Mouse (Mus musculus) gastrocnemius, postnatal 4 days (tissue): ENCODE data around the gene Ppa2. TPM values are rescaled to one million over a fixed set of nuclear protein-coding genes. Genes with fewer than 3 reads are reported as not detected.

Experiments used
- DNase-seq, 2 experiments: peaks; one replicate each; pipeline ENCODE4 v3.0.0; 2021 to 2022; ENCODE audit warnings: low spot score in 2 of 2, mixed read lengths in 2 of 2
- long read RNA-seq, 2 experiments: library from polyadenylated mRNA; stranded (forward); transcript quantifications; one replicate each; pipeline ENCODE4 v2.0.0; 2021
- total RNA-seq, 2 experiments: library from RNA; stranded (reverse); gene quantifications; 2 replicates each; pipeline ENCODE4 v1.2.3; 2021

Ppa2 gene
- total RNA-seq: 10 to 100 TPM; 48.4 to 56.0 TPM
- long read RNA-seq, experiment 1, transcript Ppa2-201 (12 exons, 1,226 nt): major isoform, 55 of 64 reads
- long read RNA-seq, experiment 1, partial matches to known transcripts: 0 of 64 reads
- long read RNA-seq, experiment 1, other reads (novel, unspliced or antisense): 7 of 64 reads
- long read RNA-seq, experiment 2, transcript Ppa2-201 (12 exons, 1,226 nt): major isoform, 50 of 59 reads
- long read RNA-seq, experiment 2, partial matches to known transcripts: 1 of 59 reads
- long read RNA-seq, experiment 2, other reads (novel, unspliced or antisense): 7 of 59 reads

- DNase-seq: peak; percentile 65 to 83
Measured at GRCm38 (mm10) chr3:133309954-133310808, at the start of gene Ppa2. TSS of gene Ppa2 (plus strand) at chr3:133310110.

DNA sequence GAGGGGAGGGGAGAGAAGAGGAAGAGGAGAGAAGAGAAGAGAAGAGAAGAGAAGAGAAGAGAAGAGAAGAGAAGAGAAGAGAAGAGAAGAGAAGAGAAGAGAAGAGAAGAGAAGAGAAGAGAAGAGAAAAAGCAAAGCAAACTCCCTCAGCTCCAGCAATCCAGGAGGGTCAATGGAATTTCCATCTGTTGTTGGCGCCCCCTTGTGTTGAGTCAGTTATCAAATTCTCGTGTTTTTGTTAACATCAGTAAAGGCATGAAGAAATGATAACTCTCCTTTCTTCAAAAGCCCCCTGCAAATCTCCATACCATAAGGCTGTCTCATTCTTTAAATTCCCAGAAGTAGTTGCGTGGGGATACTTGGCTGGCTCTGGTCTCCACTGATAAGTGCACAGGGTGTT, 38.0 kb upstream of the Ppa2 start:
- peak; percentile 47 to 71 for DNase-seq

DNA sequence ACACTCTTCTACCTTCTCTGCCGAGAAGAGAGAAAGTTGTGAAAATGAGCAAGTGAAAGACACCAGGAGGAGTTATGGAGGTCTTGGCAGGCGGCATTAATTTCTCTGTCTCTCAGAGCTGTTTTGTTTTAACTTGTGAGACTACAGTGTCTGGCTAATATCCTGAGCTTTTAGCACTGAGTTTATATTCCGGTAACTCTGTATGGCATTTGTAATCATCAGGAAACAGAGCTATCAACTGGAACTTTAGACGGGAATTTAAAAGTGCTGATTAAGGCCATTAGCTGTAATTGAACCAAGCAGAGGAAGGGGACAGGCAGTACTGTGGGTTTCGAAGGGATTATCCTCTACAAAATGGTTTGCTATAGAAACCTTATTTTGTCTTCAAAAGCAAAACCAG, 25.3 kb upstream of the Ppa2 start:
- no peak for DNase-seq

GRCm38 (mm10) chr3:133288795-133289194, 21.1 kb upstream of the Ppa2 start:
- no peak for DNase-seq

DNA sequence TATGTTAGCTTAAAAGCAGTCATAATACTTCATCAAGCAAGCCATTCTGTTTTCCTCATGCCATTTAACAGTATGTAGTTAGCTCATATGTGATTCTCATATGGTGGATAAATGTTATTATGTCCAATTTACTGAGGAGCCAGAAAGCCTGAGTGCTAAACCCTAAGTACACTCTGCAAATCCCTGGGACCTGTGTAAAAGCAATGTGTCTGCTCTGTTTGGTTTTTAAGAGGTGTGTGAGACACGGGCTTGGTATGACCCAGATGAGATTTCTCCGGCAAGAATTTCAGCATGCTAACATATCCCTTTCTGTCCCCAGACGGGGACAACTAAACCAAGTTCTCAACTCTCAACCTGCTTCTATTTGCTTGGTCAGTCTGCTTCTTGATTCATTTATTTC, 5.6 kb upstream of the Ppa2 start:
- DNase-seq: no peak

DNA sequence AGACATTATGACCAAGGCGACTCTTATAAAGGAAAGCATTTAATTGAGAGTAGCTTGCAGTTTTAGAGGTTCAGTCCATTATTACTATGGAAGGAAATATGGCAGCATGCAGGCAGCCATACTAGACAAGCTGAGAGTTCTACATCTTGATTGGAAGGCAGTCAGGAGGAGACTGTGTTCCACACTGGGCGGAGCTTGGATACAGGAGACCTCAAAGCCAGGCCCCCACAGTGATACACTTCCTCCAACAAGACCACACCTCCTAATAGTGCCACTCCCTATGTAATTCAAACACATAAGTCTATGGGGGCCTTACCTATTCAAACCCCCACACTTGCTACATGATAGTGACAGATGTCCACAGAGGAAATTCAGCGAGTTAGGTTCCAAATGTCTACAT, 1.5 kb upstream of the Ppa2 start:
- DNase-seq: no peak

DNA sequence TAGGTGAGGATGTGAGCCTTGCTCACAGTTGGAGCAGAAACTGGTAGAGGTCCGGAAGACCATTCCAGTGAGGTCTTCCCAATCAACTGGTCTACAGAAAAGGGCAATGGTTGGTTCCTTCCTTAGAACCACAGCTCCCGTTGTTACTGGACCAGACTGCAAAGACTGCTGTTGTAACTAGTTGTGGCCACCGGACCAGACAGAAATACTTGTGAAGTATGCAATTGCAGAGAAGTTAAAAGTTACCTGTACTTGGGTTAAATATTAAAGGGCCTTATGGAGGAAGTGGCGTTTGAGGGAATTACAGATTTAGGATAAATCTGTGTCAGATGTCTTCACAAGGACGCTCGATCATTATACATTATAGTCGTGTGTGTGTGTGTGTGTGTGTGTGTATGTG, 551 bp upstream of the Ppa2 start:
- no peak for DNase-seq

GRCm38 (mm10) chr3:133310809-133311179, 884 bp downstream of the Ppa2 start:
- peak in 1 of 2 experiments; percentile 22 for DNase-seq

DNA sequence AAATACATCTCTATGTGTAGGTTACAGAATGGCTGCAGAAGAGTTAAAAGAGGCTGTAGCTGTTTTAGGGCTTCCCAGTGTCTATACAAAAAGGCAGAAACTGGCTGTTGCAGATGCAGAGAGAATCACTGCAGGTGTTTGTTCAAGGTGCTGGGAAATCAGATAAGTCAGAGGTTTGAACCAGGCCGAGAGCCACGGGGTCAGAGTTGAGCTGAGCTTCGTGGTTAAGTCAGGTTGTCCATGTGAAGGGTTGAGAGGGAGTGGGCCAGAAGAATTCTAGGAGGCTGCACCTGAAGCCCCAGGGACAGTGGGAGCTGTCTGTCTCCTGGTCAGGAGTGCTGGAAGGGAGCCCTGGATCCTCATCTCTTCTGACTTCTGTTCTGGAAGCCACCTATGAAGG, 2.4 kb downstream of the Ppa2 start:
- DNase-seq: no peak

DNA sequence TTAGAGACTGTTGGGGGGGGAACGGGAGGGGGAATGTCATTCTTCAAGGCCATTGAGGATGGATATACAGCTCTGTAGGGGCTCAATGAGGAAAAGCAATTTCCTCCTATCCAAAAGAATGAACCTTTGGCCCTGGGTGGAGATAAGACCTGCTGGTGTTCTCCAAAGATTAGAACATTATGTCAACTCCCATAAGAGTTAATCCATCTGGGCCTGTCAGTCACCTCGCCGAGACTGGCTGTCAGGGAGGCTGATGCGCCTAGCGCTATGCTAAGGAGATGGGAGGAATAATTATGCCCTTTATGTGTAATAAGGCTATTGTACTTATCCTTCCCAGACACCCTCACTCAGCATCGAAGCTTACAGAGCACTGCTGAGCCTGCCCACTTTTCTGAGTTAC, 2.9 kb downstream of the Ppa2 start:
- no peak for DNase-seq

DNA sequence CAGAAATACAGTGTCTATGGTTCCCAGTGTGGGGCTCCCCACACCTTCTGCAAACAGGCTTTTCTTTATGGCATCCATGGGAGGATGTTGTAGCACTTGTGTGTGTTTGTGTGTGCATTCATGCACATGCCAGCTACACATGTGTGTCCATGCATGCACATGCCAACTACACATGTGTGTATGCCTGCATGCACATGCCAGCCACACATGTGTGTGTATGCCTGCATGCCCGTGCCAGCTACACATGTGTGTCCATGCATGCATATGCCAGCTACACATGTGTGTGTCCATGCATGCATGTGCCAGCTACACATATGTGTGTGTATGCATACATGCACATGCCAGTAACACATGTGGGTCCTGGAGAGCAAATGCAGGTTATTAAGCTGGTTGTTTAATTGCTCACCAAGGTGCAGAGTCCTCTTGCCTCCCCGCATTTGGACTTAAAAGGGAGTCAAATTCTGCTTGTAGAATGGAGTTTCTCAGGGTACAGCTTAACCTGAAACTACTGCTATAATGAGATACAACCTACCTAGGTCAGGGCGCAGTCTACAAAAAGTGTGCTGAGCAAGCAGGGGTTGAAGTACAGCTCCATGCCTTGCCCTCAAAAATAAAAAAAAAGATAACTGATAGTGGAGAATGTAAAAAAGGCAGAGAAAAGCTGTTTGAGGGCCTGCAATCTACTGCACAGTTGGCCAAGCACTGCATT, 3.7 kb downstream of the Ppa2 start:
- no peak for DNase-seq

DNA sequence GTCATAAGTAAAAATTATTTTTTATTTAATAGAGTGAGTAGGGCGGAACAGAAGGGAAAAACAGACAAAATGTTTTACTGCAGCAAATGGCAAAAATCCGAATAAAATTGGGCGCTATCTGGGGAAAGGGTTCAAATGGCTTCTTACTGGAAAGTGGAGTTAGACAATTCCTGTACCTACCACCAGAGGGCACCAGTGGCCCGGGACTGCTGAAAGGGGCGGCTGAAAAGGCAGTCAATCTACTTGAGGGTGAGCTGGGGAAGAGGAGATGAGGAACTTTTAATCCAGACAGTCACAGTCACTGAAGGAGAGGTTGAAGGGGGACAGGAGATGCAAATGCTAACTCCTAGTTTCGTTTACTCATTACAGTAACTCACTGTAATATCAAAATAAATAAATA, 4.6 kb downstream of the Ppa2 start:
- DNase-seq: peak; percentile 69 to 74

DNA sequence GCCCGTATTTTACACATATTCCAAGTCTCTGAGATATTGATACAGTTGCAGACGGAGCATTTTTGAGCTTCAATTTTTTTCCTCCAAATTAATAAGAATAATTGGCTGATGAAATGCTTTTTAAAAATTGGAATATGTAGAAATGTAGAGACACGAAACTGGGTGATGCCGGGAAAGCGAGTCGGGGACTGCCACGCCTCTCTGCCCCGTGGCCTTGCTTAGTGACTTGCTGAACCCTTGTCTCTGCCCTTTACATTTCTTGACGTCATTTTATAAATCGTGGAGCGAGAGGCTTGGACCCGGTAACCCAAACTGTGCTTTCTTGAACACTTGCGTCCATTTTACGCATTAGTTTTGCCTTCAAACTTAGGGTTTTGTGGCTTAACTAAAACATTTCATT, 5.1 kb downstream of the Ppa2 start:
- no peak for DNase-seq

DNA sequence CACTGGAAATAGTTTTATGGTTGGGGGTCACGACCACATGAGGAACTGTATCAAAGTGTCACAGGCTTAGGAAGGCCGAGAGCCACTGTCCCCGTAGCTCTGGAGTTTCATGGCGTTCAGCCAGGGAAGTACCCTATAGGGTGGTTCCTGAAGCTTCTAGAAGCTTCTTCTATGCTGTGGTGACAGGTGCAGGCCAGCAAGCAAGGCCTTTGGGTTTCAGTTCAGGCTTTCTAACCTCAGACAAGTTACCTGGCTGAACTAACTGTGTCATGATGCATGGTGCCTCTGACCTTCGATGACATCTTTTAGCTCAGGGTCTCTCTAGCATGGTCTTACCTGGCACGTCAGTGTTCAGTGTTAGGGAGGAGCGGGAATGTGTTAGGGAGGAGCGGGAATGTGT, 5.7 kb downstream of the Ppa2 start:
- DNase-seq: no peak

DNA sequence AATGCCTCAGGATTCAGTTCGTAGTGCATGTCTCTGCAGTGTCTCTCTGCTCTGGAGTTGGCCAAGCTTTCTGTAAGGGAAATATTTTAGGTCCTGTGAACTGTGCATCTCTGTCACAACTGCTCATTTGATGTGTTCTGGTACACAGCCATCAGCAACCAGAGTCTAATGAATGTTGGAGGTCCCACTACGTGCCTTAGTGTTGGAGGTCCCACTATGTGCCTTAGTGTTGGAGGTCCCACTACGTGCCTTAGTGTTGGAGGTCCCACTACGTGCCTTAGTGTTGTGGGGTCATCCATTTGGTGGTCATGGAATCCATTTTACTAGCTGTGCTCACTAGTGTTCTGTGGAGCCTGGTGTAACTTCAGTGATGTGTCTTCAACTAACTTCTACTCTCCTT, 7.9 kb downstream of the Ppa2 start:
- DNase-seq: no peak

- no peak for DNase-seq
Measured at GRCm38 (mm10) chr3:133318596-133318995, 8.7 kb downstream of the Ppa2 start.

DNA sequence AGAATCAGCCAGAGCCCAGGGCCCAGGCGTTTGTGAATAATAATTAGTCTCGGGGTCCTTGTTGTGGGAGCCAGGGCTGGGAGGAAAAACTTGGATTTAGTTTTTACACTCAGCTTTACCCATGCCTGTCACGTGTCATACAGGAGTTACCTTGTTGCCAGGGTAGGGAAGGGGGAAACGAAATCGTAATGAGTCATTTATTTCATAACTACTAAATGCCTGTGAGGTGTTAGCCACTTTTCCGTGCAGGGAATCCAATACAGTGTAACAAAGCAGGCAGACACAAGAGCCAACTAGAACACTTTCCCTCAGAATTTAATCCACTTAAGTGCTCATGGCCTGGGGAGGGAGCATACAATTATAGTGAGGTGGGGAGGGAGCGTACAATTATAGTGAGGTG, 9.9 kb downstream of the Ppa2 start:
- DNase-seq: no peak

- no peak for DNase-seq
Measured at GRCm38 (mm10) chr3:133320313-133320712, 10.4 kb downstream of the Ppa2 start.

- no peak for DNase-seq
Measured at GRCm38 (mm10) chr3:133321928-133322327, 12.0 kb downstream of the Ppa2 start.

DNA sequence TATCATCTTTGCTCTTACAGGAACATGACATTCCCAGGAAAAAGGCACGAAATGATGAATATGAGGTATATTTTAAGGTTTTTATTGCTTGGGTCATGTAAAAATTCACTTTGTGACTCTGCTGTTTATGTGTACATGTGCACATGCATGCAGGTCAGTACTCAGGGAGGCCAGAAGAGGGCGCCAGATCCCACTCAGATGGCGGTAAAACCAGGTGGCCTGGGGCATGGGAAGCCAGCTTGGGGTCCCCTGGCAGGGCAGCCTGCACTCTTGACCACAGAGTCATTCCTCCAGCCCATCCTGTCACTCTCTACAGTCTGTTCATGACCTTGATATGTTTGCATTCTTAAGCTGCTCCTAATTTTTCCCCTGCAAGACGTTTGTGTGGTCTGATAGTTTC, 12.6 kb downstream of the Ppa2 start:
- DNase-seq: no peak

- no peak for DNase-seq
Measured at GRCm38 (mm10) chr3:133325135-133325534, 15.2 kb downstream of the Ppa2 start.

DNA sequence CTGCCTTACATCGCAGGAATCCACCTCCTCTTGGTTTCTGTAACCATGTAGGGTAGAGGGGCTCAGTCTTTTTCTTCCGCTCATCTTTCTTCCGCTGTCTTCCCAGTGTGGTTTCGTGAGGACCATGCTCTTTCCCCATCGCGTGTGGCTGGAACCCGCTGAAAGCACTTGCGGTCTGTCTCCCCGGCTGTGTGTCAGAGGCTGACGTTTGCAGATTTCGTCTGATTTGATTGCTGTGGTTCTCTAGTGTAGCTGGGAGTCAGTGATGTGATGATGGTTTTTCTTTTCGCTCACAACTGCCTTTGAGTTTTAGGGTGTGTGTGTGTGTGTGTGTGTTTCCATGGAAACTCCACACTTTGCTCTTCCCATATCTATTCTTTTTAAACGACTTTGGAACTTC, 18.6 kb downstream of the Ppa2 start:
- DNase-seq: no peak
